Mouse (Mus musculus) lung, adult 2 months (tissue): ENCODE results near the gene Gpr162.

Experiments used
- CTCF ChIP-seq: fragments of 200-500 bp; IDR thresholded peaks from 2 replicates; pipeline ENCODE4 v1.5.1; 2011; ENCODE audit warnings: mild to moderate bottlenecking, low read length, control low read depth; ENCODE audit not compliant: insufficient read depth
- POLR2A ChIP-seq: fragments of 200-500 bp; IDR thresholded peaks from 2 replicates; pipeline ENCODE4 v1.6.1; 2011; ENCODE audit warnings: low read depth, mild to moderate bottlenecking, control low read depth, low read length, borderline replicate concordance; ENCODE audit errors: extremely low read depth

DNA sequence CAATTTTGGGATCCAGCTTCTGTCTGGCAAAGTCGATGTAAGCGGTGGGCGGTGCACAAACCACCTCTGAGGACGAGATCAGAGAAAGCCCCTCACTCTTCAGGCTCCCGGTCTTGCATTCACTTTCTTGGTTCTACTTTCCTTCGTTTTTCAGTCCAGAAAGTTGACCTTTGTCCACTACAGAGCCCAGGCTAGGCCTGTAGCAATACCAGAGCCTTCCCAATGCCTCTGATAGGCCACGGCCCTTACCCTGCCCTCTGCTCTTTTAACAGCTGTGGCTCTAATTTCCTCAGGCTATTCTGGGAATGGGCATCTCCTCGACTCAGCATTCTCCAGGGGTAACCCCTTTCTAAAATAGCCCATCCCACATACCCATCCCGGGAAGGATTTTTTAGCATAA lies 50.9 kb downstream of the Gpr162 start:
- no peak for TF ChIP-seq CTCF
- no peak for TF ChIP-seq POLR2A
